Comparison of ENCODE assay signal across 8 mouse cellular contexts in the genomic region with DNA sequence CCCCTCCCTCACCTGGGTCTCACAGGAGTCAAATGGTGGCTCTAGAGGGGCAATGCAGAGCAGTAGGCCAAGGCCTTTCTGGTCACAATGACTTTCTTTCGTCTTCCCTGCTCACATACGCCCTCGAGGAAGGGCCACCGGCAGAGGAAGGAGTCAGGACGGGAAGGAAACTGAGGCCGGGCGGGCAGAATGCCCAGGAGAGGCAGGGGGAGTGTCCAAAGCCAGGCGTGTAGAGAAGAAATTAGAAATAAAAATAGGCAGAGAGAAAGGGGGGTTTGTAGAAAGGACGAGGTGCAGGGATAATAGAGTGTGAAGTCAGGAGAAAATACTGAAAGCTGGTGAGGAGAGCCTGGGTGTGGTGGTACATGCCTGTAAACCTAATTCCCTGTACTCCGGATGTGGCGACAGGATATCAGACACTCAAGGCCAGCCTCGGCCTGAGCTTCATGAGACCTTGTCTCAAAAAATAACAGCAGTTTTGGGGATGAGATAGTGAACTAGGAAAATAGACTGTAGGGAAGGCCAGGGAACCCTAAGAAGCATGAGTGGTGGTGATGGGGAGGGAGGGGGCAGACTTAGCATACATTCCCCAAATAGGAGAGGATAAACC. TPM values are rescaled to one million over a fixed set of nuclear protein-coding genes. Genes with fewer than 3 reads are reported as not detected.
DNase-seq lines count a peak whose midpoint lies in the region; ATAC-seq and TF ChIP-seq lines count a peak whose summit lies in the region.

No protein-coding gene starts in this region.

- H3K4me1 ChIP-seq in cerebellum, adult 2 months (ENCODE audit: control insufficient read depth, insufficient read depth, low read length): peaks cover 6% of the 10 kb centered on the region; the same call in 1 of the 2 replicates
- H3K4me1 ChIP-seq in embryonic facial prominence, embryonic 13.5 days: peaks cover 40% of the 10 kb centered on the region
- H3K4me1 ChIP-seq in hindbrain, embryonic 12.5 days: peaks cover 32% of the 10 kb centered on the region
- H3K4me1 ChIP-seq in lung, adult 2 months (ENCODE audit: control insufficient read depth, insufficient read depth, low read length): peaks cover 8% of the 10 kb centered on the region

- H3K36me3 ChIP-seq in embryonic facial prominence, embryonic 13.5 days: no peaks in the 10 kb centered on the region
- H3K36me3 ChIP-seq in hindbrain, embryonic 12.5 days: no peaks in the 10 kb centered on the region

- H3K27ac ChIP-seq in cerebellum, adult 2 months (ENCODE audit: insufficient read depth, low read length): peak overlapping the region; percentile 8; the same call in 1 of the 2 replicates
- H3K27ac ChIP-seq in embryonic facial prominence, embryonic 13.5 days: peak overlapping the region; percentile 81
- peak overlapping the region; percentile 48; the same call in 1 of the 2 replicates for H3K27ac ChIP-seq in hindbrain, embryonic 12.5 days

- H3K9ac ChIP-seq in embryonic facial prominence, embryonic 13.5 days: peak overlapping the region; percentile 78
- peak overlapping the region; percentile 67 for H3K9ac ChIP-seq in hindbrain, embryonic 12.5 days

- H3K27me3 ChIP-seq in cerebellum, adult 2 months (ENCODE audit: control insufficient read depth, insufficient read depth, low read length): no peaks in the 10 kb centered on the region
- H3K27me3 ChIP-seq in embryonic facial prominence, embryonic 13.5 days: peaks cover 22% of the 10 kb centered on the region; the same call in 1 of the 2 replicates
- H3K27me3 ChIP-seq in hindbrain, embryonic 12.5 days: peaks cover 23% of the 10 kb centered on the region

- no peak for DNase-seq in cerebellum, adult 2 months
- no peak for DNase-seq in cerebellum, postnatal 4 days (ENCODE audit: low spot score in 2 of 2)
- no peak for DNase-seq in lung, adult 2 months
- DNase-seq in ovary, adult 18-20 months (ENCODE audit: low spot score): no peak
- no peak for DNase-seq in urinary bladder, adult 18-20 months (ENCODE audit: low spot score in 2 of 2)
- no peak for DNase-seq in adipocyte (ENCODE audit: low spot score)

- no peaks in the 10 kb centered on the region for H3K9me3 ChIP-seq in embryonic facial prominence, embryonic 13.5 days
- no peaks in the 10 kb centered on the region for H3K9me3 ChIP-seq in hindbrain, embryonic 12.5 days (replicated peaks)

- 92% methylated on average over 12 of the region's 12 CpGs for whole genome bisulfite sequencing in cerebellum, adult 2 months
- WGBS in embryonic facial prominence, embryonic 13.5 days: 42% methylated on average over 12 of the region's 12 CpGs
- WGBS in hindbrain, embryonic 12.5 days: 48% methylated on average over 12 of the region's 12 CpGs
- WGBS in lung, adult 2 months: 43% methylated on average over 12 of the region's 12 CpGs

- no peak for TF ChIP-seq POLR2A in cerebellum, adult 2 months (IDR thresholded peaks at IDR 0.05; ENCODE audit: borderline replicate concordance, insufficient read depth, low read length)
- no peak for TF ChIP-seq POLR2A in lung, adult 2 months (IDR thresholded peaks at IDR 0.05; ENCODE audit: borderline replicate concordance, extremely low read depth, low read depth, low read length)

- no peak overlapping the region for H3K4me3 ChIP-seq in cerebellum, adult 2 months (replicated peaks; ENCODE audit: insufficient read depth, low read depth, low read length)
- peak overlapping the region; percentile 63 for H3K4me3 ChIP-seq in embryonic facial prominence, embryonic 13.5 days
- peak overlapping the region; percentile 59 for H3K4me3 ChIP-seq in hindbrain, embryonic 12.5 days
- H3K4me3 ChIP-seq in lung, adult 2 months (replicated peaks; ENCODE audit: extremely low read depth, low read depth, low read length): peak overlapping the region; percentile 85

- ATAC-seq in embryonic facial prominence, embryonic 13.5 days (ENCODE audit: insufficient number of reproducible peaks, insufficient read depth, low FRiP score, low TSS enrichment, low read depth): no peak
- no peak for ATAC-seq in hindbrain, embryonic 12.5 days (ENCODE audit: low FRiP score)

- TF ChIP-seq CTCF in cerebellum, adult 2 months (IDR thresholded peaks at IDR 0.05; ENCODE audit: borderline replicate concordance, insufficient read depth, low read depth, low read length): no peak
- TF ChIP-seq CTCF in lung, adult 2 months (IDR thresholded peaks at IDR 0.05; ENCODE audit: insufficient read depth, low read length): no peak

- H3K4me2 ChIP-seq in embryonic facial prominence, embryonic 13.5 days: peak overlapping the region; percentile 97
- H3K4me2 ChIP-seq in hindbrain, embryonic 12.5 days (replicated peaks): peak overlapping the region; percentile 94

RNA-seq across cellular contexts. Expression of gene Phldb1, which starts 2.0 kb away (rescaled TPM):
- polyA plus RNA-seq in cerebellum, adult 2 months (2012; rRNA removed): 193 and 194 TPM in 2 replicates
- 37.9 and 38.0 TPM in 2 replicates for polyA plus RNA-seq in embryonic facial prominence, embryonic 13.5 days (2015; fragmentation: Nextera tagmentation; extraction: Ambion mirVana)
- polyA plus RNA-seq in hindbrain, embryonic 12.5 days (2016; fragmentation: Nextera tagmentation; extraction: Ambion mirVana): 70.8 and 74.1 TPM in 2 replicates
- polyA plus RNA-seq in lung, adult 2 months (2012; rRNA removed): 87.6 and 93.5 TPM in 2 replicates

RNA-seq across cellular contexts. Expression of gene Arcn1, which starts 34.6 kb away (rescaled TPM):
- 61.6 and 61.8 TPM in 2 replicates for polyA plus RNA-seq in cerebellum, adult 2 months (2012; rRNA removed)
- polyA plus RNA-seq in embryonic facial prominence, embryonic 13.5 days (2015; fragmentation: Nextera tagmentation; extraction: Ambion mirVana): 192 and 213 TPM in 2 replicates
- polyA plus RNA-seq in hindbrain, embryonic 12.5 days (2016; fragmentation: Nextera tagmentation; extraction: Ambion mirVana): 179 and 194 TPM in 2 replicates
- 26.6 and 40.8 TPM in 2 replicates for polyA plus RNA-seq in lung, adult 2 months (2012; rRNA removed)

RNA-seq across cellular contexts. Expression of gene Ift46, which starts 34.7 kb away (rescaled TPM):
- 106 and 110 TPM in 2 replicates for polyA plus RNA-seq in cerebellum, adult 2 months (2012; rRNA removed)
- 137 and 149 TPM in 2 replicates for polyA plus RNA-seq in embryonic facial prominence, embryonic 13.5 days (2015; fragmentation: Nextera tagmentation; extraction: Ambion mirVana)
- 153 and 161 TPM in 2 replicates for polyA plus RNA-seq in hindbrain, embryonic 12.5 days (2016; fragmentation: Nextera tagmentation; extraction: Ambion mirVana)
- polyA plus RNA-seq in lung, adult 2 months (2012; rRNA removed): 38.9 and 67.5 TPM in 2 replicates

RNA-seq across cellular contexts. Expression of gene Treh, which starts 60.0 kb away (rescaled TPM):
- polyA plus RNA-seq in cerebellum, adult 2 months (2012; rRNA removed): not detected in 2 replicates
- polyA plus RNA-seq in embryonic facial prominence, embryonic 13.5 days (2015; fragmentation: Nextera tagmentation; extraction: Ambion mirVana): 0.73 TPM in 1 of 2 replicates, not detected in the other
- not detected in 2 replicates for polyA plus RNA-seq in hindbrain, embryonic 12.5 days (2016; fragmentation: Nextera tagmentation; extraction: Ambion mirVana)
- polyA plus RNA-seq in lung, adult 2 months (2012; rRNA removed): not detected in 2 replicates

Comparison
In these comparisons a context has a peak if more than half of its experiments do, and no peak if none do; other contexts are left out.
1. H3K27ac ChIP-seq: peak in every context shown above with its lines; median percentile 81 in embryonic facial prominence, embryonic 13.5 days; 48 in hindbrain, embryonic 12.5 days; 8 in cerebellum, adult 2 months.